Mouse (Mus musculus) heart, adult 2 months (tissue): ENCODE data around the gene Smarca4.

Experiments used
- CTCF ChIP-seq: fragments of 200-600 bp; IDR thresholded peaks from 2 replicates; pipeline ENCODE4 v1.8.1; 2022; ENCODE audit warnings: antibody characterized with exemption, mild to moderate bottlenecking, moderate library complexity
- EP300 ChIP-seq: fragments of 200-500 bp; IDR thresholded peaks from 2 replicates; pipeline ENCODE4 v1.6.1; 2011; ENCODE audit warnings: low read depth, low read length, control low read depth; ENCODE audit not compliant: insufficient read depth
- POLR2A ChIP-seq: fragments of 200-500 bp; IDR thresholded peaks from 2 replicates; pipeline ENCODE4 v1.6.1; 2011; ENCODE audit warnings: mild to moderate bottlenecking, low read depth, low read length, control low read depth; ENCODE audit not compliant: insufficient read depth

GRCm38 (mm10) chr9:21591831-21592702 lies 23.9 kb upstream of the Smarca4 start:
- TF ChIP-seq CTCF (no peak), POLR2A (no peak), EP300 (no peak)
